Mouse (Mus musculus): ENCODE results near the gene Itk.
"Not testable (repeated sequence)": the region's sequence is repeated elsewhere in the genome, so short reads cannot be mapped to it uniquely, and the experiment has no call there.

- TF ChIP-seq CTCF (IDR thresholded peaks at IDR 0.05; ENCODE audit: control insufficient read depth, insufficient read depth, insufficient read length); USF1 (IDR thresholded peaks at IDR 0.05; ENCODE audit: low read depth): not testable (repeated sequence)
Measured at GRCm38 (mm10) chr11:46428131-46428530, 38.8 kb upstream of the Itk start.
